Mouse (Mus musculus): Measurements from ENCODE around the gene Fgfr2.

The Fgfr2 gene

DNA sequence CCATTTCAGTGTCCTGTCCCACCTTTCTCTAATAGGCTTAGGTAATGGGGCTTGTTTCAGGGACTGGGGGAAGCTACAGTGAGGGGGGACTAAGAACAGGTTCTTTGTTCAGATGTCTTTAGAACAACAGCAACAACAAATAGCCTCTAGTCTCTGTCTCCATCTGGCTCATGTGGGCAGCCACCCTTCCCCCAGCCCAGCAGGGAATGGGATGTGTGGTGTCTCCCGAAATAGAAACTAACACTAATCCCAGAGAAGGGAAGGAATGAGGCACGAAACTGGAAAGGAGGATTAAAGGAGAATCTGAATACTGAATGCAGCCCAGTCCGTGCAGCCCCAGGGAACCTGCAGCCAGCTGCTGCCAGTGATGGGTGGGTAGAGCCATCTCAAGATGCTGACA lies 2235.2 kb downstream of the Fgfr2 start:
- no peak for DNase-seq (ENCODE audit: low read depth in 1 of 2, low spot score in 2 of 2)

DNA sequence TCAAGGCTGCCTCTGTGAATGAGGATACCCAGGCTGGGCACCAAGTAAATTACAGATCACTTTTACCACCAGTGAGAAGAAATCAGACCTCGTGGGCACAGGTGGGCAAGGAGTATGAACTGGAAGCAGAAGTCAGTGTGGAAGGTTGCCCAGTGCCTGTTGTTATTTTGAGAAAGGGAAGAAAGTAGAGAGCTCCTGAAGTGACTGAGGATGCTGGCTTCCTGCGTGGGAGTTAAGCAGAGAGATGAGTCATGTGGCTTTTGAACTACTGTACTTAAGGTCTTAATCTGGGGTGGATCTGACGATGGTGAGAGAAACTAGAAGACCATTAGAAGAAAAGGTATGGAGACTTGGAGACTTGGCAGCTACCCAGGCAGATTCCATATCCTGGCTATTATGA lies 2236.9 kb downstream of the Fgfr2 start:
- no peak for DNase-seq (ENCODE audit: low read depth in 1 of 2, low spot score in 2 of 2)

DNA sequence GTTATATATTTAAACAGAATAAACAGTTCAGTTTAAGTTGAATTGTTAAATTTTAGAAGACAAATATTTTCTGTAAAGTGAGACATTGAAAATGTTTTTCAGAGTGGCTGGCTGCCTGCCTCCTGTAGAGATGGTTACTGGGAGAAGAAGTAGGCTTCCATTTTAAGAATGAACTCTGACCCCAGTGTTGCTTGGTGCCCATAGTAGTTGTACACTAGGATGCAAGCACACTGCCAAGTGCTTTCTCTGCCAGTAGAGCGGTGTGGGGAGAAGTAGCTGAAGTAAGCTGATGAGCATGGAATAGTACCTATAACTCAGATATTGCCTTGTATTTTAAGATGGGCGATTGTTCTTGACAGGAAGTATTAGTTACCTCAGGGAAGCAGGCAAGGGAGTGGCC lies 2239.0 kb downstream of the Fgfr2 start:
- no peak for DNase-seq (ENCODE audit: low read depth in 1 of 2, low spot score in 2 of 2)

DNA sequence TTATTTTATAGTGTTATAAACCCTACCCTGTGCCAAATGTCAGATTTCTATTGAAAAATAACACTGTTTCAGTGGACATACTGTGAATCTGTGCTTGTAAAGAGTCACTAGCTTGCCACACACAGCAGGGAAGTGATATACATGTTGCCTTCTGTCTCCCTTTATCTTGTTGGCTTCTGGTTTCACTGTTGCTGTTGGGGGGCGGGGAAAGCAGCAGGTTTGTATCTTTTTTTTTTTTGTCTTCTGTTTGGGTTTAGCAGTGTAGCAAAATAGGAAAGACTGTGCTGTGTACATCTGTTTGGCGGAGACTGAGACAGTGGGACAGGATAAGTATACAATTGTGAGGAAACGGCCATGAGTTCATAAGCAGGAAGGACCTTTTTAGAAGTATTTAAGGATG lies 2255.9 kb downstream of the Fgfr2 start:
- DNase-seq (ENCODE audit: low read depth in 1 of 2, low spot score in 2 of 2): no peak

DNA sequence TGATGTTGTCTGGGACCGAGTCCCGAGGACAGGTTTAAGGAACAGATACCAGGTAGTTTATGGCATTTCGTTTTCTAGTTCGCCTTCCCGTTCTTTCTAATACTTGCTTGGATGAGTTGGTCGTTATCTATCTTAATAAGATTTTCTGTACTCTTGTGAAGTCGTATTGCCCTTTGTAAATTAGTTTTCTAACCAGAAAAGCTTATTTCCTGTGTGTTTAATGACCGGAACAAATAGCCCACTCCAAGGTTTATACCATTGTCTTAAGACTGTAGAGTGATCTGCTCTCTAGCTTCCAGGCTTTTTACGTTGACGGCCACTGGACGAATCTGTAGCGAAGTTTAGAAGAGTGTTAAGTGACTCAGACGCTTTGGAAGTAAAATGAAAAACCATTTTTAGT lies 2256.5 kb downstream of the Fgfr2 start:
- no peak for DNase-seq (ENCODE audit: low read depth in 1 of 2, low spot score in 2 of 2)

DNA sequence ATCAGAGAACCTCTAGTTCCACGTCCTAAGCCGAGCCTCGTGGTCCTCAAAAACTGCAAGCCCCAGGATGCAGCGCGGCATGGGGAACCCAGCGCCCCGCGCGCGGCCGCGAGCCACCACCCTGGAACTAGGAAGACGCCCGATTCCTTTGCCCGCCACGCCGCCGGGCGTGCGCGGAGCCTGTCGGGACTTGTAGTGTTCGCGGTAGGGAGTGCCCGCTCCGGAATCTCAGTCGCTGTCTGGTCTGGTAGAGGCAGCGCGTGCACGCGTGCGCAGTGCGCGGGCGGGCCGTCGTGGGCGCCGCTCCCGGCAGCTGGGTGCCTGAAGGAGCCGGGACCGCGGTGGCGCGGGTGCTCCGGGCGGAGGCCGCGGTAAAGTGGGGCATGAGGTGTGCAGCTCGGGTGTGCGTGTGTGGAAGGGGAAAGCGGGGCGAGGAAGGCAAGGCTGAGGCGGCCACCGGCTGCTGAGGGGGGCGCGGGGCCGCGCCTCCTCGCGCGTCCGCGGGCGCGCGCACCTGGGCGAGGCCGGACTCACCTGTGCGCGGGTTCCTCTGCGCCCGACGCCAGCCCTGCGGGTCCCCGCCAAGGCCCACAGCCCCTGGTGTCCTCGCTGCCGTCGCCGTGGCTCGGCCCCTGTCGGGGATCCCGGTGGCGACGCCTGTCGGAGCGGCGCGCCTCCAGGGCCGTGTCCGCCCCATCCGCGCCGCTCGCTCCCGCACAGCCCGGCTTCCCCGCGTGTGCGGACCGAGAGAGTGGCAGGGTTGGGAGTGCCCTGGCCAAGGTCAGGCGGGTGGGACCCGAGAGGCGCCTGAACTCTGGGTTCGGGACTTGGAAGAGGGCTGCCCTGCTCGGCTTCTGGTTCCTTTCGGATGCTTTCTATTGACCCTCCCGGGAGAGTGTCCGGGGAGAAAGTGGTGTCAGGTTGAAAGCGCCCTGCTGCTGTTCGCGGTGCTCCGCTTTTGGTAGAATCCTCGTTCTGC lies 2257.2 kb downstream of the Fgfr2 start, which contains the start of gene Plekha1:
Plekha1 (plus strand) TSS at position 144 of the 979 bp plus-strand sequence.
- peak; percentile 94 to 96 for DNase-seq (ENCODE audit: low read depth in 1 of 2, low spot score in 2 of 2)

DNA sequence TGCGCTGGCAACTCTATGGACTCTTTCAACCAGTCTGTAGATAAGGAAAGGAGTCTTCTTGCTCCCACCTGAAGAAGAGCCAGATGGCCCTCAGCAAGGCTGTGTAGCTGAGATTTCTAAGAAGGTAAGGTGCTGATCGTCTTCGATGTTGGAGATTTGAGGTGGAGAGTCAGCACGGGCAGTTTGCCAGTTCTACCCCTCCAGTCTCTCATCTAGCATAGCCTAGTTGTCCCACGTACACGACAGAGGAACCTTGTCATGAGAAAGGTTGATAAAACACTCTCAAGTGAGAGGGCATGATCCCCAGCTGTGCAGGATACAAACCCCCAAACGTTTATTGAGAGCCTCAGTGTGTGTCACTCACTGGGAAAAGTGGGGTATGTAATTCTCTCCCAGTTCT lies 2258.4 kb downstream of the Fgfr2 start:
- DNase-seq (ENCODE audit: low read depth in 1 of 2, low spot score in 2 of 2): no peak

DNA sequence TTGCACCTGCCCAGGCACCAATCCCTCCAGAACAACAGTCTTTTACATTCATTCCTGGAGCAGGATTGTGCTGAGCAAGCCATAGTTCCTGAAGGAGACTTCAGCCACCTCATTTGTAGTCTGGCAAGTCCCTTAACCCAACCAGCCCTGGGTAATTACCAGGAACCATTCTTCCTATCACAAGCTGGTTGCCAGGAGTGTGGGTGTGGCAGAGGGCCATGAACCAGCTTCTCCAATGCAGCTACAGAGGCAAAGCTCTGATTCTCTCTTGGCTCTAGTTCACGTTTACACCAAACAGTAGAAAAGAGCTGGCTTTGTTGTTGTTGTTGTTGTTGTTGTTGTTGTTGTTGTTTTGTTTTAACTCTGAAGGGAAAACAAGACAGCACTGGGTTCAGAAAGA lies 2260.6 kb downstream of the Fgfr2 start:
- no peak for DNase-seq (ENCODE audit: low read depth in 1 of 2, low spot score in 2 of 2)

DNA sequence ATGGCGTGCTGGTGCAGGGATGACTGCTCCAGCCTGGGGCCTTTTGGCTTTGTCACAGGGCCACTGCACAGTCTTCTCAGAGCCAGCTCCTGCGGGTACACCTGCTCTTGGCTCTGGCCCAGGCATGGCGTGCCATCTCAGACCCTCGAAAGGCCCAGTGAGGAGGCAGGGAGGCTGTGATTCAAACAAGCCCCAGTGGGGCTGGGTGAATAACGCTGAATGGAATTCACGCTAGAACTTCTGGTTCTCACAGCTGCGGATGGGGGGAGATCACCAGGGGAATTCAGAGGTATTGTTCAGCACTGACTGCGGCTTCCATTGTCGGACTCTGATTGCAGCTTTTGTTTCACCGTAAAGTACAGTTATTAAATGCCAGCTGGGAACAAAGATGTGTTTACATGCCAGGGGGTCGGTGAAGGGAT lies 2262.4 kb downstream of the Fgfr2 start:
- no peak for DNase-seq (ENCODE audit: low read depth in 1 of 2, low spot score in 2 of 2)

DNA sequence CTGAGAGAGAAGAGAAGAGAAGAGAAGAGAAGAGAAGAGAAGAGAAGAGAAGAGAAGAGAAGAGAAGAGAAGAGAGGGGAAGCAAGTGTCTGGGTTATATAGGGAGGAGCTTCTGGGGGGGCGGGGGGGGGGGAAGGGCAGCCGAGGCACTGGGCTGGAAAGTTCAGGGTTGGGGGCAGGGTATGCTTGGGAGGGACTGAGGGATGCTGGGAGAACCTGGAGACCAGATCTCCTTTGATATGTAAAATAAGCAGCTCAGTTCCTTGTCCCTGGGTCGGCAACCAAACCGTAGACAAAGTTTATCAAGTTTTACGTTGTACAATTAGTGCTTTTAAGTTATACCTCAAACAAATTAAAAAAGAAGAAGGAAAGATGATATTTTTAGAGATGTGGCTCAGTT lies 2263.2 kb downstream of the Fgfr2 start:
- no peak for DNase-seq (ENCODE audit: low read depth in 1 of 2, low spot score in 2 of 2)

DNA sequence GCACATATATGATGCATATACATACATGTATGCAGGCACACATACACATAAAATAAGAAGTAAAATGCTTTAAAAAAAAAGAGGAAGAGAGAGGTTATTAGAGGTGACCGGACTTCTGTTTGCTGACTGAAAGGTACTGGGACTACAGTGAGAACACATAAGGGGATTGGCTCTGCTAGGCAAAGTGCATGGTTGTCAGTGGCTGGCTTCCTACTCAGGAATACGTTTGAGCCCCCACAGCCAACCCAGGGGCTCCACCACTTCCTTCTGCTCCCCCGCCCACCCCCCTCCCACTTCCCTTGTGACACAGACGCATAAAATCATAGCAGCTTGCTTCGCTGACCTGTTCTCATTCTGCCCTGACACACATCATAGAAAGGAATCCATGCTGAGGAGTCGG lies 2265.2 kb downstream of the Fgfr2 start:
- no peak for DNase-seq (ENCODE audit: low read depth in 1 of 2, low spot score in 2 of 2)

DNA sequence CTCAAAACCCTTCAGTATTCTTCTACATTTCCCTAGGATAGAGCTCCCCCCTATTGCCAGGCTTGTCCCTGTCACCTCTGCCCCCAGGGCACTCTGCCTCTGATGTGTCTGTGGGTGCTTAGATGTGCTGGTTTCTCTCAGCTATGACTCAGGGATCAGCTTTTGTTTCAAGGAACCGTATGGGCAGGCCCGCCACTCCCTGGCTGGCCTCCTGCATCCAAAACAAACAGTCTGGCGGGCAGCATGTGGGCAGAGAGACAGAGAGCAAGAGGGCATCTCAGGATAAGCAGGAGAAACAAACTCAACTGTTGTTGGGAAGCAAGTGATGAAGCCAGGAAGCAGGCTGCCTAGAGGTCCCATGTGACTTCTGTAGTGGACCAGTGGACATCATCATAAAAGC lies 2267.5 kb downstream of the Fgfr2 start:
- DNase-seq (ENCODE audit: low read depth in 1 of 2, low spot score in 2 of 2): no peak

DNA sequence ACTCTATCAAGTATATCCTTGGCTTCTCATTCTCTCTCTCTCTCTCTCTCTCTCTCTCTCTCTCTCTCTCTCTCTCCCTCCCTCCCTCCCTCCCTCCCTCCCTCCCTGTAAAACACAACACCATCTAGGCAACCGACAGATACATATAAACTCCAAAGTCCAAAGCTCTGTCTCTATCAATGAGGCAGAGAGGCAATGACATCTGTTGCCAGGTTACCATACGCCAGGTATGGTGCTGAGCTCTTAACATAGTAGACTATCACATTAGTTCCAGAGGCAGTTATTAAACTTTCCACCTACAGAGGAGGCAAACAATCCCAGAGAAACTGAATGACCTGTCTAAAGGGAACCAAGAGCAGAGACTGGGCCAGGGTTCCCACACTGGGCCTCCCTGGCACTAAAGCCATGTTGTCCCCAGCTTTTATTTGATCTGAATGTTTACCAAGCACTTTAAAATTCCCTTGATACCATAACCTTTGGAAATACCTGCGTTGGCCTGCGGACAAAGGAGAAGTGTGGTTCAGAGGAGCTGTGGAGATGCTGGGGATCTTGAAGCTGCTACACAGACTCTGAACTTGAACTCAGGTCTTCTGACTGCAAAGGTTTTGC lies 2268.4 kb downstream of the Fgfr2 start:
- no peak for DNase-seq (ENCODE audit: low read depth in 1 of 2, low spot score in 2 of 2)

DNA sequence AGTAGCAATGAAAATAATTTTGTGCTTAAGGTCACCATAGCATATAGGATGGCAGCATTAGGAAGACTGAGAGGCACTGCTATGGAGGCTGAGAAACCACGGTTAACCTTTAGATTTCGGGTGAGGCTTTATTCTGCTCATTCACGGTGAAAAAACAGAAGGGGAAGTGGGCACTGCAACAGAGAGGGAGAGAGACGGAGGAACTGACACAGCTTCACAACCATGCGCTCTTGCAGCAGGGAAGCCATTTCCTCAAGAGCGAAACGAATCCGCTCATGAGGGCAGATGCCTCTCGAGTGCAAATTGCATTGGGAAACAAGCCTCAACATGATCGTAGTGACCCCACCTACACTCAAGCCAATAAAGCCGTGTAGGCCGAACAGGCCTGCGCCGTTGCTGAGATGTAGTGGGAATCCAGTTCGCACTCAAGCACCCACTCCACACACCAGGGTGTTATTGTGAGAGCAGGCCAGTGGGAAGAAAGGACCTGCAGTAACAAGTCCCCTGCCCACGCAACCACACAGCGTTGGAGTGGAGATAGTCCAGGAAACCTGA lies 2275.9 kb downstream of the Fgfr2 start:
- DNase-seq (ENCODE audit: low read depth in 1 of 2, low spot score in 2 of 2): peak; percentile 19 to 52

DNA sequence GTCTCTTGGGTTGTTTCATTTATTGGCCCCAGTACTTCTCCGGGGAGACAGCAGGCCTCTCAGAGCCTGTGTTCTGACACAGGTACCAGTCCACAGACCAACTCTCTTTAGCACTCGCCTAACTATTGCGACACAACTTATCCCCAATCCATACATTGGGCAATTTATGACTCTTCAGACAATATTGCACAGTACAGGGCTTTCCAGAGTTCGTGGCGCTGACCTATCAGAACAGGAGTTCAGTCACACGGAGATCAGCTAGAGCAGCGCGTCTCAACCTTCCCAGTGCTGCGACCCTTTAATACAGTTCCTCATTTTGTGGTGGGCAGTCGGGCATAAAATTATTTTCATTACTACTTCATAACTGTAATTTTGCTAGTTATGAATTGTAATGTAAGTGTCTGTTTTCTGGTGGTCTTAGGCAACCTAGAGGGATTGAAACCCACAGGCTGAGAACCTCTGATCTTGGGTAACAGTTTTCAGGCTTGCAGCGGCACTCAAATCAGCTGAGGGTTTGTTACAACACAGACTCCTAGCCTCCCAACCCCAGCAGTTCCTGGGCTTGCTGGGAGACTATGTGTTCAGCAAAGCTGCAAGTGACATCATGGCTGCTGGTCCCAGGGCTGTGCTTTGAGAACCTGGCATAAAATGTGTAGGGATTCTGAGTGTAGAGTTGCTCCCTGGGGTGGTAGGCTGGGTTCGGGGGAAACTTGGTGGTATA lies 2283.6 kb downstream of the Fgfr2 start:
- peak in 1 of 2 experiments; percentile 26 for DNase-seq (ENCODE audit: low read depth in 1 of 2, low spot score in 2 of 2)

DNA sequence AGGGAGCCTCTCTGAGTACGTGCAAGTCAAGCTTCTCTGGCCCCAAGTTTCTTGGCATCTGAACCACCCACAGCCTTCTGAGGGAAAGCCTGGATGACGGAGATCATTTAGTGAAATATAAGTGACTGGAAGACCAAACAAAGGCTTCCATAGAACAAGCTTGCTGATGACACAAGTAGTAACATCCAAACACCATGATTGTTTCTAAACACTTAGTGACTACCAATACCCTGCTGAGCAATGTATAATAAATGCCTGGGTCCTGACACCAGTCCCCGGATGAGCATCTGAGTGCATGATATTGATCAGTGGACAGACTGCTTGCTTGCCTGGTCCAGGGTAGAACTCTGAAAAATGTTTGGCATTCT lies 2284.5 kb downstream of the Fgfr2 start:
- DNase-seq (ENCODE audit: low read depth in 1 of 2, low spot score in 2 of 2): no peak

DNA sequence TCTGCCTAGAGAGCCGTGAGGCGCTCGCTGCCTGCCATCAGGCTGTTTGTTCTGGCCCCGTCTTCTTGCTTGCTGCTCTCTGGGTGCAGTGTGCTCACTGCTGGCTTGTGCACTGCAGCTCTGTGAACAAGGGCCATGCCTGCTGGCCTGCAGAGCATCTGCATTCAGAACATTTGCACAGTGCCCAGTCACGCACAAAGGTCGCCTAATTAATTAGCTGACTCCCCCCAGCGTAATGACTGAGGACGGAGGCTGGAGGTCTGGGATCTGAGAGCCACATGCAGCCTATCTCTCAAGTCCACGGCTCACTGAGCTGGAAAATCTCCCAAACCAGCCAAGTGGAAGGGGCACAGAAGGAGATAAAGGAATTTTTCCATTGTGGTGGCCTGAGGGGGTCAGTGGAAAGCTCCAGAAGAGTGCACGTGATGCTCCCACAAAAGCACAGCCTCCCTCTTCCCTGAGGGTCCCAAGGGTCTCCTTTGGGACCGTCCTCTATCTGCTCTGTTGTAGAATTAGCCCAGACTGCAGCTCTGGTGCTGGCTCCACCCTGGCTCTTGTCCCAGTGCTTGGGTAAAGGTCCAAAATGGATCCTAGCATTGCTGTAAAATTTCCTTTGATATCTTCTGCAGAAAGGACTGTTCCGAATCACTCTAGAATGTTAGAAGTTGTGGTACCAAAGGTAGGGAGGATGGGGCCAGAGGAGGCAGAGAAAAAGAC lies 2285.1 kb downstream of the Fgfr2 start:
- DNase-seq (ENCODE audit: low read depth in 1 of 2, low spot score in 2 of 2): no peak

DNA sequence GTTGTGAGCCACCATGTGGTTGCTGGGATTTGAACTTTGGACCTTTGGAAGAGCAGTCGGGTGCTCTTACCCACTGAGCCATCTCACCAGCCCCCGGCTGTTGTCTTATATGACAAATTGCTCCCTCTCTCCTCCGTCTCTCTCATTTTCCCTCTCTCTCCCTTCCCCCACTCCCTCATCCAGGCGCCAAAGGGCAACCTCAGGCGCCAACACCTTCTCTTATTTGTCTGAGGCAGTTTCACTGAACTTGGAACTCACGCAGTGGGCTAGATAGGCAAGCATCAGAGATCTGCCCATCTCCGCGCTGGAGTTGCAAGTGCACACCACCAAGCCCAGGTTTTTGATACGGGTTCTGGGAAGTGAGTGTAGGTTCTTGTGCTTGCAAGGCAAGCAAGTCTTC lies 2287.1 kb downstream of the Fgfr2 start:
- DNase-seq (ENCODE audit: low read depth in 1 of 2, low spot score in 2 of 2): no peak

DNA sequence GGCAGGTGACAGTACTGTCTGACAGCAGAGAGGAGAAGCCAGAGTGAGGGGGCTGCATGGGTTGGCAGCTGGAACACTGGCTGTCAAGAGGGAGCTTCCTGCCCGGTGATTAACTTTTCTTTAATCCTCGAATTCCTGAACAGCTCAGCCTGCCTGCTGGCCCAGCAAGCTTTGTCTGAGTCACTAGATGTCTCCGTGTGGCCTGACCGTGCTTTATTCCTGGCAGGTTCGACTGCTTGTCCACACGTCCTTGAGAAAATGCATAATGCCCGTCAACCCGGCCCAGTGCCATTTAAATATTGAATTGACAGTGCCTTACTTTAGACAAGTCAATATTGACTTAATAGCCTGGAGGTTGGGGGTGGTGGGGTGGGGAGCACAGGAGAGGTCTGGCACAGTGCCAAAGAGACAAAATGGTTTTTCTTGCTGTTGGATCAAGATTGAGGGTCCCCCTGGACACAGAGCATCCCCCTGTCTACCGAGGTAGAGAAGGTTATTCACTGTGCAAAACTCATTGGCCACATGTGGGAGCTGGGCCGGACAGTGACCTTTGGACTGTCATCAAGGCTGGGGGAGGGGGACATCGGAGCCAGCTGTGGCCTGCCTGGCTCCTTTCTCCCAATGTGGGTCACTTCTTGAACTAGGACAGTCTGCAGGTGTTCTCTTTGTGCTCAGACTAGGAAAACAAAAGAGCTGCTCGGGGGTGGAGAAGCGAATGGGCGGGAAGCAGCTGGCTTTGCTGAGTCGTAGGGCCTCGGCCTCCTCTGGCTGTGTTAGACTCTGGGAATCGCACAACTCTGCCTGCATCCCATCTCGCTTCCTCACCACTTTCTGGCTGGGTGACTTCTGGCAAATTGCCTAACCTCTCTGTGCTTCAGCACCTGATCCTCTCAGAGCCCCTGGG lies 2287.9 kb downstream of the Fgfr2 start:
- no peak for DNase-seq (ENCODE audit: low read depth in 1 of 2, low spot score in 2 of 2)

DNA sequence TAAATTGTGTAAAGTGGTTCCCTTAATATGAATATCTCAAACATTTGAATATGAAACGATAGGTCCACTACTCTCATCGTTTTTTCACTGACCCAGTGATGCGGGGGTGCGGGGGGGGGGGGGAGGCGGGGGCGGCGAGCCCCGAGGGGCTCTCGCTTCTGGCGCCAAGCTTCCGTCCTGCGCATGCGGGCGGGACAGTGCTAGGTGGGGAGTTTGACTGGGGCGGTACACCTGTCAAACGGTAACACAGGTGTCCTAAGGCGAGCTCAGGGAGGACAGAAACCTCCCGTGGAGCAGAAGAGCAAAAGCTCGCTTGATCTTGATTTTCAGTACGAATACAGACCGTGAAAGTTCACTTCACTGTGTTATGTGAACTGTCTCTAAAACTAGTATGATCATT lies 2288.9 kb downstream of the Fgfr2 start:
- DNase-seq (ENCODE audit: low read depth in 1 of 2, low spot score in 2 of 2): no peak

Data from monocyte, adult 2 months (primary cell).